Mouse (Mus musculus) adrenal gland, postnatal 4 days (tissue): ENCODE data around the gene Slc5a3. TPM values are rescaled to one million over a fixed set of nuclear protein-coding genes. Genes with fewer than 3 reads are reported as not detected.

ENCODE experiments used
- DNase-seq, 2 experiments: peaks; one replicate each; pipeline ENCODE4 v3.0.0; 2021 to 2022; ENCODE audit warnings: low spot score in 2 of 2, mixed read lengths in 2 of 2
- total RNA-seq, 2 experiments: library from RNA; stranded (reverse); gene quantifications; 2 replicates each; pipeline ENCODE4 v1.2.3; 2021

The Slc5a3 gene
- total RNA-seq, 2 experiments from 2014 or later, result 15.7 to 20.8 TPM

DNA sequence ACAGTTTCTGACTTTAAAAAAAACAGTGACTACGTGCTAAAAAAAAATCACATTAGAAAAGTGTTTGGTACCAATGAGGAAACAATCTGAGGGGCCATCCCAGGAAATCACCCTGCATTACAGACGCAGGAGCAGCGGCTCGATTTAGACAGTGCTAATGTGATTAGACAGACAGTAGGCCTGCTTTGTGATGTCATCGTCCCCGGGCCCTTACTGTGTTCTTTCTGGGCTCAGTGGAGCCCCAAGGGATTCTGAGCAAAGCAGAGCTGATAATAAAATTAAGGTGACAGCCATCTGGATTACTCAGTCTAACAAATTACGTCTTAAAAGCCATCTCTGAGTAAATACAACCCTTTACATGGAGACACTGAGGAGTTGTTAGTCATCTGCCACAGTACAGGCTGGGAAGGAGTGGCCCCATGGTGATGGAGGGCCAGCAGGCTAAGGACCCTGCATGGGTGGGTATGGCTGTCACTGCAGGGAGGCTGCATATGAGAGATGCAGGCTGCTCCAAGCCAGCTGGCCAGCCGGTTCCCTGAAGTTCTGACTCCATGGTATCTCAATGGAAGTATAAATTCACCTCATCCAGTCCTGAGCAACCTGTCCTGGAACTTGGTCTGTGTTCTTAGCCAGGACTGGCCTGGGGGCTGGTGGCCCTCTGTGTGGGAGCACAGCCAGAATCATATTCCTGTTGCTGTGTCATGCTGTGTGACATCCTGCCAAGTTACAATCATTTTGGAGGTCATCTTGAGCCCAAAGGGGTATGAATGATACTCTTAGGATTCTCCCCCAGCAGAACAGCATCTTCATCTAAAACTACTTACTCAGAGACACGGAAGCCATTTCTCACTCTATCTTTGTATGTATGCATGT is 59.5 kb downstream of the Slc5a3 start:
- no peak for DNase-seq

DNA sequence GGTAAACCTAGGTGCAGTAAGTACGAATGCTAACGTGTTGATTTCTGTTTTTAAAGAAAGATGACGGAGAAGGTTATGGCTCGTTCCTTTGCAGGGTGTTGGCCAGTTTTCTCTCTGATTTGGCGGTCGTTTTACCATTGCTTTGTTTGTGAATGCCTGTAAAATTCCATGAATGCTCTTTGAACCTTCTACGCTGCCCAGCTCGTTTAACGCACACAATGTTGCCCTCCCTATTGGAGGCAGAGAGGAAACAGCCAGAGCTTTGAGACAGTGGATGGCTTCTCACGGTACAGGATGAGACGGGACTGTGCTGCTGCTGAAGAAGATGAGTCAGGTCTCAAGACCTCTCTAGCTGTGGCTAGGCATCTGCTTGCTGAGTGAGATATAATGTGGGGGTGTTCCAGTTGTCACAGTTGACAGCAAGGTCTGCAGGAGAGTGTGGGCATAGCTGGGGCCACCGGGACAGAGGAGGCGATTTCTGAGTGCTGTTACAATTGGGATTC is 60.9 kb downstream of the Slc5a3 start:
- DNase-seq, result no peak

DNA sequence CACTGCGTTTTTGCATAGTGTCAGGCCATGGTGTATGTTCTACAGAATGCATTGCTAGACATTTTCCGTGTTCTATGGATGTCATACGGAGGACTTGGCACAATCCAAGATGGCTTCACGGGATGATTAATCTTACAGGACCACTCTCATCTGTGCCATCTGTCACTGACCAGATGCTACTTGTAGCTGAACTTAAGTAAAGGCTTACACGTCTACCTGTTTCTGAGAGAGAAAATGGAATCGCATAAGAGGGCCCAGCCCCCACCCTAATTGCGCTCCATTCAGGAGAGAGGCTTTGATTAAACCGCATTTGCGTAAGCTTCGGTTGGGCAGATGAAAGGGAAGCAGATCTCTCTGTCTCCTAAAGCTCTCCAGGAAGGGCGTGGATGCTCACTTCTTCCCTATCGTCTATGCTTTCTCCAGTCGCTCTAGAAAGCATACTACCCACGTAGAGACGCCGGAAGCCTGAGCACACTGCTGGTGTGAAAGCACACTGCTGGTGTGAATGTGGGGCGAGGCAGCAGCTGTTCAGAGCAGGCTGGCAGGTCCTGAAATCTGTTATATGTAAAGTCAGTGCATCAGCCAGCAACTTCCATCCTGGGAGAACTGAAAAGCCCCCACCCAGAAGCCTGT is 62.9 kb downstream of the Slc5a3 start:
- DNase-seq, result no peak

DNA sequence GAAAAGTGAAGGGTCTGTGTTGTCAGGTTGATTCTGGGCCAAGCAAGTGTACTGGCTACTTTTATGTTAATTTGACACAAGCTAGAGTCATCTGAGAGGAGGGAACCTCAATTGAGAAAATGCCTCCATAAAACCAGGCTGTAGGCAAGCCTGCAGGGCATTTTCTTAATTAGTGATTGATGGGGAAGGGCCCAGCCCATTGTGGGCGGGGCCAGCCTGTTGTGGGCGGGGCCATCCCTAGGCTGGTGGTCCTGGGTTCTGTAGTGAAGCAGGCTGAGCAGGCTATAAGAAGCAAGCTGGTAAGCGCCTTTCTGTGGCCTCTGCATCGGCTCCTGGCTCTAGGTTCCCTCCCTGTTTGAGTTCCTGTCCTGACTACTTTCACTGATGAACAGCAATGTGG is 69.1 kb downstream of the Slc5a3 start:
- DNase-seq, result no peak

DNA sequence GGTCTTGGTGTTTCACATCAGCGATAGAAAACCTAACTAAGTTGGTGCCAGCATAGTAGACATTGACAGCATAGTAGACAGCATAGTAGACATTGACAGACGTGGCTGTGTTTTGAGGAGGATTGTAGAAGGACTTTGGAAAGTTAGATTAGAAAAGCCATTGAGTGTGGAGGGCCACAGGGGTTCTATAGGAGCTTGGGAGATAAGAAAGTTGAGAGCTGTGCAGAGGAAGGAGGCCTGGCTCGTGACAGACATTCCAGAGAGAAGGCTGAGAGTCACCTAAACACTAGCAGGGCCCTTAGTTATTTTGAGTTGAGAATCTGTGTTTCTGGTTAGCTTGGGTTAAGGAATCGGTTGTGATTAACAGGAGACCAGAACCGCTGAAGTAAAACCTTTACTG is 69.5 kb downstream of the Slc5a3 start:
- DNase-seq, result no peak

DNA sequence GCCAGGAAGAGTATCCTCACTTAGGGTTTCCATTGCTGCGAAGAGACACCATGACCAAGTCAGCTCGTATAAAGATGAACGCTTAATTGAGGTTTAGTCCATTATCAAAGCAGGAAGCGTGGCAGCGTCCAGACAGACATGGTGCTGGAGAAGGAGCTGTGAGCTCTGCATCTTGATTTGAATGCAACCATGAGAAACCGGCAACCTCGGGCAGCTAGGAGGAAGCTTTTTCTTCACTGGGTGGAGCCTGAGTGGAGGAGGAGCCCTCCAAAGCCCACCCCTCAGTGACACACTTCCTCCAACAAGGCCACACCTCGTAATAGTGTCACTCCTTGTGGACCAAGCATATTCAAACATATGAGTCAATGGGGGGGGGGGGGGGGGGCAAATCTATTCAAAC is 71.7 kb downstream of the Slc5a3 start:
- DNase-seq, result no peak

DNA sequence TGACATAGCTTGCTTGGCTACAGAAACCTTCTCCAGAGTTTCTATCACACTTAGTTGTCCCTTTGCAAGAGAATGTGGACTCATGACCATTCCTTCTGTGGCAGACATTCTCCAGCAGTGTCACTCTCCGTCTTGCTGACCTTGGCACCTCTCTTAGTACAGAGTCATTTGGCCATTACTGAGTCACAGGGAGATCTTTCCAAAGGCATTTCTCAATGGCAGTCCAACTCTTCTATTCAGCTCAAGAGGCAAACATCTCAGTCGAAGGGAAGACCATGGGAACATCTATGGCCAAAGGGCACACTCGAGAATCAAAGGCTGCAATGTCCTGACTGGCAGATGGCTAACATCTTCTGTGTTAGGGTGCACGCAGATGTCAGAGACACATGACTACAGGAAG is 74.4 kb downstream of the Slc5a3 start:
- DNase-seq, result no peak

DNA sequence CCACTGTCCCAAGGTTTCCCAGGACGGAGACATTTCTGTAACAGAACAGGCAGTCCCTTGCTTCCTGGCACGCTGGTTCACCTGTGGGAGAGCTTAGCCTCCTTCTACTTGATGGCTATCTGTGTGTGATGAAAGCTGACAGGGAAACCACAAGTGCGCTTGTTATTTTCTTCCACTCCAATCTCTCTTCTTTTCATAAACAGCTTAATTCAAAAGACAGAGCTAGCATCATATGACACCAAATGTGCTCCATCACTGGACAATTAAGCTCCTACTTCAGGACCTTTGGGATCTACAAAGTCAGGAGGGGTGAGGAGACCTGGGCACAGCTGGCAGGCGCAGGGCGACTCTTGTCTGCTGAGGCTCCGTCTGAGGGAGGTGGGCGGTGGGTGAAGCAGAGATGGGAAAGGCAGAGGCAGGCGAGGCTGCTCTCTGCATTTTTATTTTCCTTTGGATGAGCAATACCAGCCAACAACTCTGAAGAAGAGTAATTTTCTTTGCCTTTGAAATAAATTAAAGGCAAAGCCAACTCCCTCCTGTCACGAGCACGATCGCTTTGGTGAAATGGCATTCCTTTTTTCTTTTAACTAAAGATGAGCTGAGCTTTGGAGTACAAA is 76.1 kb downstream of the Slc5a3 start:
- DNase-seq, result no peak

DNA sequence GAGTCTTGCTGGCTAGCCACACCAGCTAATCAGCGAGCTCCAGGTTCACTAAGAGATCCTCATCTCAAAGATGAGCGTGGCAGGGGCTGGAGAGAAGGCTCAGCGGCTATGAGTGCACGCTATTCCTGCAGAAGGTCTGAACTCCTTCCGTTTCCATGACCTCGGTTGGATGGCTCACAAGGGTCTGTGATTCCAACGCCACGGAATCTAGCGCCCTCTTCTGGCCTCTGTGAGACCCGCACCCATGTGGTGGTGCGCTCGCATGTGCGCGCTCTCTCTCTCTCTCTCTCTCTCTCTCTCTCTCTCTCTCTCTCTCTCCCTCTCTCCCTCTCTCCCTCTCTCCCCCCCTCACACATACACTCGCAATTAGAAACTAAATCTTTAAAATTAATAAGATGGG is 78.2 kb downstream of the Slc5a3 start:
- DNase-seq, result no peak

Other genes with a start within 250 kb of the Slc5a3 start
- gene Mrps6, start 52 bp upstream of the Slc5a3 start, total RNA-seq, result 10 to 100 TPM; 64.2 to 66.1 TPM
- gene Gm49711, start within 50 bp of the Slc5a3 start, total RNA-seq, result under 1 TPM in 1 of 2 experiments, not detected in 1; 0.37 TPM
- not detected for gene Kcne2, start 234.1 kb downstream of the Slc5a3 start, total RNA-seq
- gene Smim11, start 243.0 kb downstream of the Slc5a3 start, total RNA-seq, result 10 to 100 TPM; 49.0 to 51.8 TPM